Mouse (Mus musculus) olfactory bulb, adult 2 months (tissue): ENCODE data around the gene Saa1.

Experiments
- CTCF ChIP-seq: fragments of 200-500 bp; IDR thresholded peaks from 2 replicates; pipeline ENCODE4 v1.5.1; 2012; ENCODE audit warnings: low read depth, mild to moderate bottlenecking, low read length, moderate library complexity; ENCODE audit not compliant: insufficient read depth
- POLR2A ChIP-seq: fragments of 200-500 bp; IDR thresholded peaks from 2 replicates; pipeline ENCODE4 v1.6.1; 2012; ENCODE audit warnings: mild to moderate bottlenecking, low read depth, low read length, moderate library complexity; ENCODE audit not compliant: insufficient read depth

DNA sequence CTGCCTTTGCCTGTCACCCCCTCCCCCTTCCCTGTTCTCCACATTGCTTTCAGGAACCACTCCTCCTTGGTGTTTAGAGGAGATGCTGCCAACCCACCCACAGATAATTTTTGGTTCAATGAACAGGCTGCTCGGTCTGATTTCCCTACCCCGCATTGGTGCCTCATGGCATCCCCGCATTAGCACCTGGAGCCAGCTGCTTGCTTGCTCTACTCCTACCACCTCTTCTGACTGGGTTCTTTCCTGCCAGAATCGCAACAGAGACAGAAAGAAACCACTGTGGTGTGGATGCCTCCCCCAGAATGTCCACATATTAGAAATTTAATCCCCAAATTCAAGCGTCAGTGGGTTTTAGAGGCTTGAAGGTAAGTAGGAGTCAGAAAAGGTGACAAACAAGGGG lies 18.4 kb downstream of the Saa1 start:
- TF ChIP-seq POLR2A (no peak), CTCF (no peak)
